Mouse (Mus musculus) cortical plate, adult 2 months (tissue): ENCODE measurements around the gene Ap1s1.

Source experiments
- CTCF ChIP-seq: fragments of 200-500 bp; IDR thresholded peaks from 2 replicates; pipeline ENCODE4 v1.5.1; 2011; ENCODE audit warnings: mild to moderate bottlenecking, control low read depth, low read length; ENCODE audit not compliant: insufficient read depth; ENCODE audit errors: extremely low read depth
- POLR2A ChIP-seq: fragments of 200-500 bp; IDR thresholded peaks from 2 replicates; pipeline ENCODE4 v1.6.1; 2011; ENCODE audit warnings: mild to moderate bottlenecking, low read length, control low read depth; ENCODE audit not compliant: insufficient read depth; ENCODE audit errors: extremely low read depth

GRCm38 (mm10) chr5:137032641-137033074 lies 13.3 kb downstream of the Ap1s1 start:
- peak; percentile 55 for TF ChIP-seq POLR2A
- no peak for TF ChIP-seq CTCF
